Mouse (Mus musculus): ENCODE measurements around the gene G6pc2. TPM values are rescaled to one million over a fixed set of nuclear protein-coding genes. Genes with fewer than 3 reads are reported as not detected.

Gene G6pc2
- total RNA-seq (2021) = not detected
- long read RNA-seq, experiment 1 = 0 reads
- long read RNA-seq, experiment 2 = 0 reads

DNA sequence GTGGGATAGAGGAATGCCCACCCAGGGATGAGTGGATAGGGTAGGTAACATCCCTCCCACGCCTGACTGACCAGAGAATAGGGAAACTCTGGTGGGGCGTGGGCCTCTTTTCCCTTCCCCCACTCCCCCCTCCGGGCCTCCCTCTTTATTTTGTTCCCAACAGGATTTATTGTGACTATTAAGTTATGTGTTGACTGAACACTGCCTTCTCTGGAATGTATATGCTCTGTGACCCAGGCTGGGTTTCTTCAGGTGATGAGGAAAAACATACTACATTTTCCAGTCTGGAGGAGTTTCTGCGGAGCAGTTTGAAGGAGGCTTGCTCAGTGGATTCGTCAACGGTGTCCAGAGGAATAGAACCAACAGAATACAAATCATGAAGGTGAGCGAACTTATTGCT, at the start of gene G6pc2:
Gene G6pc2, plus strand, starts transcription at position 301 of the 400 bp plus-strand sequence.
- intact Hi-C loops (cut with DNase I) = no loop called here

DNA sequence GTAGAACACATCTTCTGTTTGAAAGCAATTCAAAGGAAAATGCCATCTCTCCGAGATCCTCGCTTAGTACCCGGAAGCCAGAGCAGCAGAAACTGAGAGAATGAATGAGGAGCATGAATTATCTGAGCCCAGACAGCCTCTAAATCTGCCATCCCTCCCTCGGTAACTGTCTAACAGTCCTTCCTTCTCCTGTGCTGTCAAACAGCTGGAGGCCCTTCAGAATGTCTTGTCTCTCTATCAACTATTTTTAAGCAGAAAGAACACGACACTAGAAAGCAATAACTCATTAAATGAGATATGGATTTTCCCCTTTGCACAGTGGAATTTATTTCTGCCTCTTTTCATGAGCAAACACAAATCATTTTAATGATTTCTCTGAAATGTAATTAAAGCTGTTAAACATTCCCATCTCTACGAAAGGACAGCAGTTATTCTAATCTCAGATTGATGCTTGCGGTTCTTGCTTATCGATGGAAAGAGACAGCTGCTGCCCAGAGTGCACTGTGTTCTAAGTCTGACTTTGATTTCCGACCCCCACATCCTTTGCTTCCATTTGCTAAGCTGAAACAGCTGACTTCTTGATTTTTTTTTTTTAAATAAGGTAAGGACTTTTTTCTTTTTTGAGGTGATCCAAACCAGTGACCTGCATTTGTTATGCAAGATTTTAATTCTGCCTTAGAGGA, 40.3 kb upstream of the G6pc2 start:
- DNase-seq = no peak
- intact Hi-C loops (cut with DNase I) = no loop called here

More for the DNA sequence above, at the start of gene G6pc2:
- DNase-seq = no peak

DNA sequence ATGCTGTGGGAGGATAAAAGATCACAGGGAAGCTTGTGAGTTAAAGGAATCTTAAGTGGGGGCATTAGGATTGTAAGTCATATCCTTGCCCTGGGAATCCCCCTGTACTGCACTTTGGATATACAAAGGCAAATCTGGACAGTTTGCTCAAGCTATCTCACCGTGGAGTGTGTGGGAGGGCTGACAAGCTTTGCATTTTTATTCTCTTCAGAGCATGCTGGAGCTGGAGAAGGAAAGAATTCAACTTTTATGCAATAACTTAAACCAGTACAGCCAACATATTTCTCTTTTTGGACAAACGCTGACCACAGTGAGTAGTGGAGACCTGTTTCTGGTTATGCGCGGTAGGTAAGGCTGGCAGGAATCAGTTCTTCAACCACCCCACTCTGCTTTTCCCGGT, 35.6 kb upstream of the G6pc2 start:
- intact Hi-C loops (cut with DNase I) = no loop called here

DNA sequence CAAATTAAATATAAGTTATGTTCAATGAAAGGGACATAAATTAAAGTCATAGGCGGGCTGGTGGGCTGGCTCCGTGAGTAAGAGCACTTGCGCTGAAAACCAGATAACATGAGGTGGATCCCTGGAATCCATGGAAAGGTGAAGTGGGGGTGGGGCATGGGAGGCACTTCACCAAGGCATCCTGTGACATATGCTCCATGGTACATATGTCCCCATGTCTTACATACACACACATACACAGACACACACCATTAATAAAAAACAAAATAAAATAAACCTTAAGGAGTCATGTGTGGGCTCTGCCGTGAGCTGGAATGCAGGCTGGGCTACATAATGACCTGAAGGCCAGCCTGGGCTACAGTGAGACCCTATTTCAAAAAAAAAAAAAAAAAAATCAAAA, 31.2 kb upstream of the G6pc2 start:
- intact Hi-C loops (cut with DNase I) = no loop called here
- DNase-seq = no peak

More for the DNA sequence above, 35.6 kb upstream of the G6pc2 start:
- no peak for DNase-seq

DNA sequence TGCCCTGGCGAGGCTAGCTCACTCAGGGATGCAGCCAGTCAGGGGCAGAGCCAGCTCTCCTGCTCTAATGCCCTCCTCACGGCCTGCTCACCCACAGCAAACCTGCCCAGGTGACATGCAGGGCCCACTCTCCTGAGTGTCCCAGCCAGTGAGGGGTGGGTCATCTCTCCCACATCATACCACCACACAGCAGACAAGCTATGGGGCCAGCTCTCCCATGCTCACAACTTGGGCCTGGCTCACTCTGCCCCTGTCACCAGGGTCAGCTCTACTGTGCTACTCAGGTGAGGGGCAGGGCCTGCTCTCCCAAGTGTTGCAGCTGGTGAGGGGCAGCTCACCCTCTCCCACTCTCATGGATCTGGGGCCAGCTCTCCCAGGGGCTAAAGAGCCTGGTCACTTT, 22.9 kb upstream of the G6pc2 start:
- intact Hi-C loops (cut with DNase I) = no loop called here
- DNase-seq = no peak

DNA sequence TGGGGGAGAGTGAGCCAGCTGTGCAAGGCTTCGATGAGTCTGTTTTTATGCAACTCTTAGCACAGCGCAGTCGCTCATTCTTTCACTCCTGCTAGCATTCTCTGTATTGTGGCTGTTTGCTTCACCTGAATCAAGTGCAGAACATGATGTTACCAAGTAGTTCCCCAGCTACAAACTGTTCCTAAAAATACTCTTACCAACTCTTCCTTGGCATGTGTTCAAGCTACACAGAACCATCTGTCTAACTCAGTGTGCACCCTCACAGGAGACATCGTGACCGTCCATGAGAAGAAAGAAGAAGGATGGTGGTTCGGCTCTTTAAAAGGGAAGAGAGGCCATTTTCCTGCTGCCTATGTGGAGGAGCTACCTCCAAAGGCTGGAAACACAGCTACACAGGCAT, 22.1 kb upstream of the G6pc2 start:
- intact Hi-C loops (cut with DNase I) = no loop called here
- DNase-seq = no peak

DNA sequence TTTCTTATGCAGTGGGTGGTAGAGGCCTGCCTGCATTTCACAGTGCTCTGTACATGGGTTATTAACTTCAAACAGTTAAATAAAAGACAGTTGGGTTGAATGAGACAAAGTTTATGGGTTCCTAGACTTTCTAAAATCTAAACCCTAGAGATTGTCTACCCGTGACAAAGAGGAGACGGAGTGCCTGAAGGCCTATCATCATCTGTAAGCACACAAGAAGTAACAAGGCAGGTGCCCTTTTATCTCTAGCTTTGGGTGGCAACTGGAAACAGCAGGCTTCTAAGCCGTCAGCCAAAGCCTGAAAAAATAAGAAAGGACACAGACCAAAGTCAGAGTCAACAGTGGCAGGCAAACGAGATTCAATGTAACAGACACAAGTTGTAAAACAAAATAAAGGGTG, 21.7 kb upstream of the G6pc2 start:
- no peak for DNase-seq
- intact Hi-C loops (cut with DNase I) = no loop called here

DNA sequence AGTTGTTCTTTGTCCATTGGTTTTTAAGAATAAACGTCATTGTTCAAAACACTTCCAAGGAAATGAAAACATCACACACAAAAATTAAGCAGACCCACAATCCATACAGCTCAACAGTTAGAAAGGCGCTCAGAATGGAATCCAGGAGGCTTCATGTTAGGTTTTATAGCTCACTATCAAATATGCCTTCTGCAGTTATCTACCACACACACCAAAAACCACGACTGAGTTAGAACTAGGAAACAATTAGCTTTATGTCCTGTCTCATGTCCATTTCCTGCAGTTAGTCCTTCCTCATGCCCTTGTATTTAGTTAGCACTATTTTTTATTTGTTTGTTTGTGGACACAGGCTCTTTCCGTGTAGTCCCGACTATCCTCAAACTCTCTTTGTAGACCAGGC, 19.8 kb upstream of the G6pc2 start:
- intact Hi-C loops (cut with DNase I) = no loop called here
- DNase-seq = no peak

DNA sequence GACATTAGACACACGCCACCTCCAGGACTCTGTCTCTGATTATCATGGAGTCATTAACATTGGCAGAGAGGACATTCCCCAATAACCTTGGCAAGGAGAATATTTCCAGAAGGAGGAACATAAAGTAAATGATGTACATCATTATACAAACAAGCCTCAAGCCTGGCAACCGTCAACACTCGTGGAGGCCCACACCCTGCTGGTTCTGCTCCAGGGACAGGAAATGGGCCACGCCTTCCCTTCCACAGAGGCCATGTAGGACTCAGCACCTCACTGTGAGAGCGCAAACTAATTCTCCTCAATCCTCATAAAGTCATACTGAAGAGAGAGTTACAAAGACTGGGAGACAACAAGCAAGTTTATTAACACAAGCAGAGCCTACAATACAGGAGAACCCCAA, 17.3 kb upstream of the G6pc2 start:
- DNase-seq = no peak
- intact Hi-C loops (cut with DNase I) = no loop called here

DNA sequence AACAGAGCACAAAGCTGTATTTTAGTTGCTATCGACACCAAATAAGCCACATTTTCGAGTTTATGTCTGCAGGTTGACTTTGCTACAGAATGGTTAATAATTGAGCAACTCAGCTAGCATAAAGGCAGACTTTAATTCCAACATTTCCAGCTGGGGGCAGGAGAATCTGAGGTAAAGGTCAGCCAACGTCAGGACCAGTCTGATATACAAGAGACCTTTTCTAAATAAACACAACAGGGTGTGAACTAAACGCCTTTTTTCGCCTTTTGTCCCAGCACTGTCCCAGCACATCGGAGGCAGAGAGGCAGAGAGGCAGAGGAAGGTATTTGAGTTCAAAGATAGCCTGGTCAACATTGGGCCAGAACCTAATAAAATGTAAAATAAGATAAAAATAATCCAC, 5.7 kb upstream of the G6pc2 start:
- no peak for DNase-seq
- intact Hi-C loops (cut with DNase I) = loop anchor here (5.0 kb wide), 2 partner anchors 68 to 423 kb away; partner anchors contain the start of gene Nostrin

DNA sequence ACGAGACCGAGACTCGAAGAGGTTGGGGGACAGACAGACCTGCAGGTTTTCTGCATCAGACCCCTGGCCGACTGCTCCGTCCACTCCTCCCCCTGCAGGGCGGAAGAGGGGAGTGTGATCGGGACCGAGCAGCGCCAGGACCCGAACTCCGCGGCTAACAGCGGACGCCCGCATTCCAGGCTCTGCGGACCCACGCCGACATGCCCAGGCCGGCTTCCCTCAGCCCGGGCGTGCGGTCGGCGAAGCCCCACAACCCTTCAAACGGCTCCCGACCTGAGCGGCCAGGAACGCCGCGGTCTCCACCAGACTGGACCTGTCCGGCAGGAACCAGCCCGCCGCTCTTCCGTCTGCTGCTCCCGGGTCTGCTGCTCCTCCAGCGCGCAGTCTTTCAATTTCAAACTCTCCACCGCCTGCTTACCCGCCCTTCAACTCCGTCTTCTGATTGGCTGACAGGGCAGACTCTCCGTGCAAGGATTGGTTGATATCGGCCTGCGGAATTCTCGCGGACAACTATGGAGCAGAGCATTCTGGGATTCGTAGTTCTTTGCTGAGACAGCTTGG, 5.0 kb upstream of the G6pc2 start, which contains the start of gene Spc25:
Gene Spc25, minus strand, starts transcription at position 404 of the 561 bp plus-strand sequence.
- peak; percentile 85 to 90 for DNase-seq
- intact Hi-C loops (cut with DNase I) = loop anchor here (5.0 kb wide), 2 partner anchors 69 to 424 kb away; partner anchors contain the start of gene Nostrin

DNA sequence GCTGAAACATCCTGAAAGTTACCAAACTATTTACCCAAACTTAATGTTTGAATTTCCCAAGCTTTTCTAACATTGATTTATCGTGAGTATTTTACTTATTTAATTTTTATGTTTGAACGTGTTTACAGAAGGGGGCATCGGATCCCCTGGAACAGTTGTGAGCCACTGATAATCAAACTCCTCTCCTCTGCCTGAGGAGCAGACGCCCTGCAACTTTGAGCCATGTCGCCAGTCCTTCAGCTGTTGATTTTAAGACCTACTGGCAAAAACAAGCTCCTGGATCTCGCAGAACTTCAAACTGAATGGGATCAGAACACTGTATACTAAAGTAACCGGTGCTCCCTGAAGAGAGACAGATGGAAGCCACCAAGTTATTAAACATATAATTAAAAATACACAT, 4.3 kb upstream of the G6pc2 start:
- intact Hi-C loops (cut with DNase I) = loop anchor here (5.0 kb wide), 2 partner anchors 69 to 424 kb away; partner anchors contain the start of gene Nostrin
- peak in 1 of 2 experiments; percentile 5 for DNase-seq

DNA sequence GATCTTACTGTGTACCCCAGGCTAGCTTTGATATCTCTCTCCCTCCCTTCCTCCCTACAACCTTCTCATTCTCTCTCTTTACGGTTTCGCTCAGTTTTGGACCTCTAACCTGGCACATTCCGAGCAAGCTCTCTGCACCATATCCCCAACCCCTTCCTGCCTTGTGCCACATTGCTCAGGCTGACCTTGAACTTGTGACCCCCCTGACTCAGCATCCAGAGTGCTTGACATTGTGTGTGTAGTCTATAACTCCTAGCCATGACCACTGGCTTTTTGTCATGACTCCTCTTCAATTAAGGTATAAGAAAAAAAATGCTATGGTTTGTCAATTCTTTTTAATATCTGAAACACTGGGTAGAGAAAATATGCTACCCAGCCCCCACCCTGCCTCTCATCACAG, 1.2 kb upstream of the G6pc2 start:
- intact Hi-C loops (cut with DNase I) = loop anchor here (5.0 kb wide), 2 partner anchors 72 to 427 kb away; partner anchors contain the start of gene Nostrin
- DNase-seq = no peak

DNA sequence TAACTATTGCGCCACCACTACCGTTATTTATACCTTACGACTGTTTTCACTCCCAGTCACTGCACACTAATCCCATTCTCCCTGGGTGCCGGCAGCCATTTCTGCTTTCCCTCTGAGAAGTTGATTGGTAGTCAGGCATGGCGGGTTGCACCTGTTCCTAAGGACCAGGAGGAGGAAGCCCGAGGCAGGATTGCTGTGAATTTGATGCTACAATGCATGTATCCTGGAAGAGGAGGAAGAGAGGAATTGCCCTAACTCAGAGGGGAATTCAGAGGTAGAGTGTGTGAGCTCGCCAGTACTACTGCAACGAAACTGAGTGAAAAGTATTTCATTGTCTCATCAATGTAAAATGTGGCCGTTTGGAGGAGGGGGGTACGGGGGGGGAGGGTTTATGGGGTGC, 1.8 kb downstream of the G6pc2 start:
- no peak for DNase-seq
- intact Hi-C loops (cut with DNase I) = no loop called here

DNA sequence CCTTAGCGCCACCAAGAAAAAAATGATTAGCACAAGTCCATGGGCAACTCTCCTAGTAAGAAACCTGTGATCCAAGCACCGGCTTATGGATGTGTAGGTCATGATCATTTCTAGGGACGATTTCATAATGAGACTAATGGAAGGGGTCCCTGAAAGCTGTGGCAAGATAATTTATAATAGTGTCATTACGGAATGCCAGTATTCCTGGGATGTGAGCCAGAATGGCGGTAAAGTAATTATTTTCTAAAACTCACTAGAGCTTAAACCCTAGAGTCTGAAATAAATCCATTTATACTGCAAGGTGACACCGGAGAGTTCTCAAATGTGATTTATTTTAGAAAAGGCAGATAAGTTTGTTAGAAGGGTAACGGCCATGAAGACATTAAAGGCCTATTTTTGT, 4.4 kb downstream of the G6pc2 start:
- DNase-seq = no peak
- intact Hi-C loops (cut with DNase I) = no loop called here

DNA sequence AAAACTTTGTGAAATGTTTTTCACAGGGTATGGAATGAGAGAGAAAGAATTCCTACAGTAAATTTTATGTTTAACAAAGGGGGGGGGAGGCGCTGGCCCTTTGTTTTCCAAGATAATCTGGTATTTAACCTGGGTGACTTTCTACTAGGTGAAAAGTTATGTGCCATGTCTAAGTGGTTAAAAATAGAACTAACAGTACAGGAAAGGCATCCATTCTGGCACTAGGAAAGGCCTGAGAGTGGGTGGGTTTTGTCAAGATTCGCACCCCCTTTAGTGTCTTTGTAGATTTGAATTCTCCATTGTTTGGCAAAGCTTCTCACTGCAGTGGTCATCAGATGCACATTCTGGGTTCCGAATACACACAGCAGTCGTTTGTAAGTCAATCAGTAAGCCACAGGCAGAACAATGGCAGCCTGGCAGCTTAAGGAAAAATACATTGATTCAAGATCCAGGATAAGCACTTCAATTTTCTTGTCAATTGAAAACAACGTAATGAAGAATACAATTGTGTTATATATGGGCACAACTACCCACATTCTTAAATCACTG, 11.1 kb downstream of the G6pc2 start:
- DNase-seq = peak in 1 of 2 experiments; percentile 1
- intact Hi-C loops (cut with DNase I) = no loop called here

DNA sequence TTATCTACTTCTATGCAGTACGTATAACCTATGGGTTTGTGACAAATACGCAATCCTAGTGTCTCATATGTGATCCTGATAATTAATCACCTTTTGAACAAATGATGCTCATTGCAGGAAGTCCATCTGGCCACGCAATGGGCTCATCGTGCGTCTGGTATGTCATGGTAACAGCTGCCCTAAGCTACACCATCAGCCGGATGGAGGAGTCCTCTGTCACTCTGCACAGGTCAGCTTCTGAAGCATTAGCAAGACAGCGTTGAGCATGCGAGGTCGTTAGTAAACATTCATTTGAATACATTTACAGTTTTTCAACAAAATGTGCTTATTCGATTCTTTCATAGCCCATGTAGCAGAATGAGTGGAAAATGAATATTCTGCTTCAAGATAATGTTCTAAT, 11.9 kb downstream of the G6pc2 start:
- no peak for DNase-seq
- intact Hi-C loops (cut with DNase I) = no loop called here

DNA sequence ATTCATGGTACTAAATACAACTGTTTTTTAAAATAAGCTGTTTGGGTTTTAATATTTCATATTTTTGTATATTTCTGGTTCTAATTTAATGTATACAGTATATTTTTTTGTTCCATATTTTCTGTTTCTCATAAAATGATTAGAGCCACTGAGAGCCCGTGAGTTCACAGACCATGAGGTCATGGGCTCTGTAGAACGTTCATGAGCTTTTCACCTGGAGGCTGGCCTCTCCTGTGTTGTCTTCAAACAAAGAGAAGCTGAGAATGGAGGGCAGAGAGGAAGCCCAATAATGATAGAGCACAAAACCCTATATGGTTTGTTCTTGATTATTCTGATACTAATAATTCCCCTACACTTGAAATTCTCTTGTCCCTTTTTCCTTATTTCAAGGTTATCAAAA, 13.9 kb downstream of the G6pc2 start:
- no peak for DNase-seq
- intact Hi-C loops (cut with DNase I) = no loop called here

DNA sequence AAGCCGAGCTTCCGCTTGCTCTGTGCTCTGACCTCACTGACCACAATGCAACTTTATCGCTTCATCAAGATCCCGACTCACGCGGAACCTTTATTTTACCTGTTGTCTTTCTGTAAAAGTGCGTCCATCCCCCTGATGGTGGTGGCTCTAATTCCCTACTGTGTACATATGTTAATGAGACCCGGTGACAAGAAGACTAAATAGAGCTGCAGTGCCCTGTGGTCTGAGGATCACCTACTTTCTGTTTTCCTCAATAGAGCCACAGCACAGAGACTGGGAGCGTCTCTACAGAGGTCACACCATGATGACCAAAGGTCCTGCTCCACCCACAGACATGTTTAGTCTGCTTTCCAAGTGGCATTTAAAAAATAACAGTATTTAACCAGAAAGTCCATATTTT, 16.0 kb downstream of the G6pc2 start:
- intact Hi-C loops (cut with DNase I) = no loop called here
- no peak for DNase-seq

DNA sequence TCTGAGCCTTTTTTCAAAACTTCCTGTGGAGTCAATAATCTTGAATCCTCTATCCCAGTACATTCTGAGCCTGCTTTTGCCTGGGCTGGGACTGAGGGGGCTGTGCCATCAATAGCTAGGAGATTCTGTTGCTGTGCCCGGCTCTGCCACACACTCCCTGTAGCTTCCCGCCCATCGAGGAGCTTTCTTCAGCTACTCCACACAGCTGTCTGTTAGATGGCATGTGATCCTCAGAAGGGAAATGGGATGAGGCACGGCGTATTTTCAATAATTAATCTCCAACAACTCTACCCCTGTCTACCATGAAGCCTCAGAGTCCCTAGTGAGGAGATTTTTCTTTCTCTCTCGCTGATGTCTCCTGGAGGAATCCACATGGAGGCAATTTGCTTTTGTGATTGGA, 17.8 kb downstream of the G6pc2 start:
- no peak for DNase-seq
- intact Hi-C loops (cut with DNase I) = no loop called here

DNA sequence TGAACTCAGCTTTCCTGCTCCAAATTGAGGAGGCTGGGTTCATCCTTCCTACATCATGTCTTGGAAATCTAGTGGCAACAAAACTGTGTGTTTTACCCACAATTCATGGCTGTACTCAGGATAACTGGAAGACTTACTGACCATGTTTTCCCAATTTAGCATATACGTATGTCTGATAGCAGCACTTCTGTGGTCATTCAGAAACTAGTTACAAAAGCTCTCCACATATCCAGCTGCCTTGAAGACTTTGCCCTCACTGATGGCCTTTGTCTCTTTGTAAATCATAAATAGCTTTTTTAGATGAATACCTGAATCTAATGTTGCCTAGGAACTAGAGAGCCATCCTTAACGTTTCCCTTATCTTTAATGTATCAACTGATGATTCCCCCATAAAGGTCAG, 19.3 kb downstream of the G6pc2 start:
- intact Hi-C loops (cut with DNase I) = no loop called here
- DNase-seq = no peak

DNA sequence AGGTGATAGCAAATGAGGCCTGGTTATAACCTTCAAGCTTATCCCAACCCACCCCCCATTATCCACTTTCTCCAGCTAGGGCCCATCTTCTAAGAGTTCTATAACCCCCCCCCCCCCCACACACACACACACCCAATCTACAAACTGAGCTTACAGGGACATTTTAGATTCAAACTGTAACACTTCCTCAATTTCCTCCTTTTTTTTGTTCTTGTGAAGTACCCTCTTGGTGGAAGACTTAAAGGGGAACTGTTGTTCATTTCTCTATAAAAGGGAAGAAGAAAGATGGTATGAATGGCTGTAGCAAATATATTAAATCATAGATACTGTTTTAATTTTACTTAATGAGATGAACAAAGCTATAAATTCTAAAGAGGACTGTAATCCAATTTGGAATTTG, 21.2 kb downstream of the G6pc2 start:
- intact Hi-C loops (cut with DNase I) = no loop called here
- no peak for DNase-seq

Measured in heart, postnatal 14 days (tissue).